Mouse (Mus musculus): ENCODE measurements around the gene Parp8.

- TF ChIP-seq CTCF (IDR thresholded peaks at IDR 0.05; ENCODE audit: low read depth): no peak
- no peak for TF ChIP-seq EP300 (IDR thresholded peaks at IDR 0.05; ENCODE audit: low read depth)
These were observed 36.6 kb downstream of the Parp8 start for GRCm38 (mm10) chr13:116988706-116989105.
